Mouse (Mus musculus): ENCODE data around the gene Slc1a2. TPM values are rescaled to one million over a fixed set of nuclear protein-coding genes. Genes with fewer than 3 reads are reported as not detected.

Gene Slc1a2
- total RNA-seq (2021) = 1,000 to 10,000 TPM; 1,660 to 1,742 TPM
- long read RNA-seq, experiment 1, full-length matches to known transcripts = 70 of 320 reads
- long read RNA-seq, experiment 1, partial matches to known transcripts = 11 of 320 reads
- long read RNA-seq, experiment 1, other reads (novel, unspliced or antisense) = 239 of 320 reads
- long read RNA-seq, experiment 2, full-length matches to known transcripts = 76 of 286 reads
- long read RNA-seq, experiment 2, partial matches to known transcripts = 8 of 286 reads
- long read RNA-seq, experiment 2, other reads (novel, unspliced or antisense) = 202 of 286 reads

- intact Hi-C loops (cut with DNase I) = loop anchor here (1.0 to 5.0 kb wide), 2 partner anchors 24 to 36 kb away; no protein-coding TSS in a partner anchor
- H3K27ac ChIP-seq = peak within 1 kb of the TSS; percentile 97
- TF ChIP-seq CTCF (IDR thresholded peaks at IDR 0.05) = no peak
- DNase-seq (ENCODE audit: extremely low spot score in 1 of 2, low spot score in 2 of 2) = peak; percentile 57 to 66
- H3K4me3 ChIP-seq = peak within 1 kb of the TSS; percentile 73
Measured at GRCm38 (mm10) chr2:102658163-102658660, at the start of gene Slc1a2. Gene Slc1a2 (plus strand): TSS chr2:102658659.

GRCm38 (mm10) chr2:102610485-102610884, 48.0 kb upstream of the Slc1a2 start:
- Histone ChIP-seq H3K27ac (peak overlapping the region; percentile 53), H3K4me3 (no peak overlapping the region)
- DNase-seq (ENCODE audit: extremely low spot score in 1 of 2, low spot score in 2 of 2) = no peak
- no peak for TF ChIP-seq CTCF (IDR thresholded peaks at IDR 0.05)
- intact Hi-C loops (cut with DNase I) = no loop called here

- no peak for DNase-seq (ENCODE audit: extremely low spot score in 1 of 2, low spot score in 2 of 2)
- intact Hi-C loops (cut with DNase I) = no loop called here
- Histone ChIP-seq H3K4me3 (no peak overlapping the region), H3K27ac (peak overlapping the region; percentile 63)
- TF ChIP-seq CTCF (IDR thresholded peaks at IDR 0.05) = no peak
Measured at GRCm38 (mm10) chr2:102616637-102617036, 41.8 kb upstream of the Slc1a2 start.

GRCm38 (mm10) chr2:102620744-102621429, 37.6 kb upstream of the Slc1a2 start:
- no peak for TF ChIP-seq CTCF (IDR thresholded peaks at IDR 0.05)
- no peak overlapping the region for H3K4me3 ChIP-seq
- no peak for DNase-seq (ENCODE audit: extremely low spot score in 1 of 2, low spot score in 2 of 2)
- peak overlapping the region; percentile 66 for H3K27ac ChIP-seq
- intact Hi-C loops (cut with DNase I) = loop anchor here (5.0 kb wide), 1 partner anchor 36 kb away; the partner anchor contains the start of gene Slc1a2

- intact Hi-C loops (cut with DNase I) = loop anchor here (5.0 kb wide), 1 partner anchor 35 kb away; the partner anchor contains the start of gene Slc1a2
- H3K27ac ChIP-seq = peak overlapping the region; percentile 70
- no peak overlapping the region for H3K4me3 ChIP-seq
- no peak for DNase-seq (ENCODE audit: extremely low spot score in 1 of 2, low spot score in 2 of 2)
- no peak for TF ChIP-seq CTCF (IDR thresholded peaks at IDR 0.05)
Measured at GRCm38 (mm10) chr2:102622176-102622575, 36.3 kb upstream of the Slc1a2 start.

- intact Hi-C loops (cut with DNase I) = loop anchor here (5.0 kb wide), 1 partner anchor 34 kb away; the partner anchor contains the start of gene Slc1a2
- Histone ChIP-seq H3K27ac (peak overlapping the region; percentile 70), H3K4me3 (no peak overlapping the region)
- TF ChIP-seq CTCF (IDR thresholded peaks at IDR 0.05) = no peak
- no peak for DNase-seq (ENCODE audit: extremely low spot score in 1 of 2, low spot score in 2 of 2)
Measured at GRCm38 (mm10) chr2:102622943-102623342, 35.5 kb upstream of the Slc1a2 start.

GRCm38 (mm10) chr2:102624538-102624937, 33.9 kb upstream of the Slc1a2 start:
- no peak for TF ChIP-seq CTCF (IDR thresholded peaks at IDR 0.05)
- intact Hi-C loops (cut with DNase I) = loop anchor here (5.0 kb wide), 1 partner anchor 33 kb away; the partner anchor contains the start of gene Slc1a2
- DNase-seq (ENCODE audit: extremely low spot score in 1 of 2, low spot score in 2 of 2) = no peak
- Histone ChIP-seq H3K27ac (peak overlapping the region; percentile 72), H3K4me3 (no peak overlapping the region)

GRCm38 (mm10) chr2:102632361-102632760, 26.1 kb upstream of the Slc1a2 start:
- no peak for TF ChIP-seq CTCF (IDR thresholded peaks at IDR 0.05)
- Histone ChIP-seq H3K4me3 (no peak overlapping the region), H3K27ac (peak overlapping the region; percentile 69)
- no peak for DNase-seq (ENCODE audit: extremely low spot score in 1 of 2, low spot score in 2 of 2)
- intact Hi-C loops (cut with DNase I) = no loop called here

- no peak for DNase-seq (ENCODE audit: extremely low spot score in 1 of 2, low spot score in 2 of 2)
- intact Hi-C loops (cut with DNase I) = loop anchor here (1.0 kb wide), 1 partner anchor 24 kb away; the partner anchor contains the start of gene Slc1a2
- no peak for TF ChIP-seq CTCF (IDR thresholded peaks at IDR 0.05)
- Histone ChIP-seq H3K27ac (peak overlapping the region; percentile 69), H3K4me3 (no peak overlapping the region)
Measured at GRCm38 (mm10) chr2:102634010-102634409, 24.4 kb upstream of the Slc1a2 start.

GRCm38 (mm10) chr2:102635523-102636060, 22.9 kb upstream of the Slc1a2 start:
- no peak for DNase-seq (ENCODE audit: extremely low spot score in 1 of 2, low spot score in 2 of 2)
- Histone ChIP-seq H3K27ac (peak overlapping the region; percentile 71), H3K4me3 (no peak overlapping the region)
- TF ChIP-seq CTCF (IDR thresholded peaks at IDR 0.05) = no peak
- intact Hi-C loops (cut with DNase I) = loop anchor here (1.0 kb wide), 1 partner anchor 14 kb away; no protein-coding TSS in a partner anchor

- no peak for TF ChIP-seq CTCF (IDR thresholded peaks at IDR 0.05)
- intact Hi-C loops (cut with DNase I) = no loop called here
- no peak for DNase-seq (ENCODE audit: extremely low spot score in 1 of 2, low spot score in 2 of 2)
- Histone ChIP-seq H3K4me3 (no peak overlapping the region), H3K27ac (peak overlapping the region; percentile 71)
Measured at GRCm38 (mm10) chr2:102636116-102636600, 22.3 kb upstream of the Slc1a2 start.

All from left cerebral cortex, adult 2 months (tissue).